Mouse (Mus musculus): ENCODE measurements around the gene Nell1.

Nell1 gene

GRCm38 (mm10) chr7:50041112-50041511 is 66.4 kb downstream of the Nell1 start:
- DNase-seq (ENCODE audit: low read depth in 2 of 2, low spot score in 2 of 2), result no peak

DNA sequence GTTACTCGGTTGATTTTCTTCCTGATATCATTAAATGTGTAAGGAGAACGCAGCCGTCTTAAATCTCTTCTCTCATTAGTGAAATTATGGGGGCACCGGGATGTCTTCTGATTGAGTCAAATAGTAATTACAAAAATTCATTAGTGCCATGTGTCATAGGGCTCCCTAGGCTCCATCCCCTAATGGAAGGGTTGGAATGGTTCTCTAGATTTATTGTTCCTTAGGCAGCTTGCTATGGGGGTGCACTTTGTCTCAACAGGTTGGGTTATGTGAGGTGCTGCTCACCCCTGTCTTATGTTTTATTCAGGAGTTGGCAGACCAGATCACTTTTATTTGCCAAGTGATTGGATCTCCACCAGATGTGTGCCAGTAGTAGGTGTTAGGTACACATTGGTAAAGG is 75.5 kb downstream of the Nell1 start:
- DNase-seq (ENCODE audit: low read depth in 2 of 2, low spot score in 2 of 2), result no peak

DNA sequence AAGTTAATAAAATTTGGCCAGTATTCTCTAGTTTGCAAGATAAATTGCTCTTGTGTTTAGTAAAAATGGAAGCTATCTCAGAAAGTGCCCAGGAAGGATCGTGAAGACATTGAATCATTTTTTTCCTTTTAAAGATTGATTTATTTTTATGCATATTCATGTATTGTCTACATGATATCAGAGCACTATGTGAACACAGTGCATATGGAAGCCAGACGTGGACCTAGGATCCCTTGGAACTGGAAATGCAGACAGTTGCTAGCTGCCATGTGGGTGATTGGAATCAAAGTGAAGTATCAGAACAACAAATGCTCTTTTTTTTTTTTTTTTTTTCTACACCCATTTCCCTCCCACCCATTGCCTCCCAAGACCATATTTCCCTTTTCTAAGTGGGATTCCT is 79.0 kb downstream of the Nell1 start:
- DNase-seq (ENCODE audit: low read depth in 2 of 2, low spot score in 2 of 2), result no peak

DNA sequence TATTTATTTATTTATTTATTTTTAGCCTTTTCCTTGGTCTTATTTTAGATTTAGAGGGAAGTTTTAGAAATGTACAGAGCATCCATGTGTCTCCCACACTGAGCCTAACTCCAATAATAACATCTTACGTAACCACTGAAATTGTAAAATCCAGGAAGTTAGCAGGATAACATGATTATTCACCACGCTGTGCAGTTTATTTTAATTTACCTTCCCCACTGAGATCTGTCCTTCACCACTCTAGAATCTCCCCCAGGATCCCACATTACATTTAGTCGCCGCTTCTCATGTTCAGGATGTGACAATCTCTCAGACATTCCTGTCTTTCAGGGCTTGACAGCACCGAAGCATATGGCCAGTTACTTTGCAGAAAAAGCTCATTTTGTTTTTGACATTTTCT is 119.8 kb downstream of the Nell1 start:
- no peak for DNase-seq (ENCODE audit: low read depth in 2 of 2, low spot score in 2 of 2)

GRCm38 (mm10) chr7:50105612-50106321 is 131.1 kb downstream of the Nell1 start:
- no peak for DNase-seq (ENCODE audit: low read depth in 2 of 2, low spot score in 2 of 2)

- no peak for DNase-seq (ENCODE audit: low read depth in 2 of 2, low spot score in 2 of 2)
These were observed 132.6 kb downstream of the Nell1 start for GRCm38 (mm10) chr7:50107261-50107660.

GRCm38 (mm10) chr7:50118348-50118747 is 143.7 kb downstream of the Nell1 start:
- no peak for DNase-seq (ENCODE audit: low read depth in 2 of 2, low spot score in 2 of 2)

- DNase-seq (ENCODE audit: low read depth in 2 of 2, low spot score in 2 of 2), result no peak
These were observed 163.0 kb downstream of the Nell1 start for GRCm38 (mm10) chr7:50137706-50138105.

DNA sequence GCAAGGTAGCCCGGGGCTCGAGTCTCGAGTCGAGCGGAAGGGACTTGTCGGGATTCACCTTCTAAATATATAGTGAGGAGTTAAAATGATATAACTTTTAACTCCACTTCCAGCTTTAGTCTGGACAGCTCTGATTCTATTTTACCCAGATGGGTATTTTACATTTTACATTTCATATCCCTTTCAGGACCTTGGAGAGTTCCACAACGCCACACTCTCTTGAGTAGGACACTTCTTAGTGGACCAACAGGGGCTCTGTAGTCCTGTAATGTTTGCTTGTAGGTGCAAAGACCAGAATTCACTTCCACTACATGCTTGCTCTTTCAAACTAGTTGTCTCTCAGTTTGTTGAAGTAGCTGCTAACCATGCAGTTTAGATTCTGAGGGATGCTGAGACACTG is 174.7 kb downstream of the Nell1 start:
- no peak for DNase-seq (ENCODE audit: low read depth in 2 of 2, low spot score in 2 of 2)

DNA sequence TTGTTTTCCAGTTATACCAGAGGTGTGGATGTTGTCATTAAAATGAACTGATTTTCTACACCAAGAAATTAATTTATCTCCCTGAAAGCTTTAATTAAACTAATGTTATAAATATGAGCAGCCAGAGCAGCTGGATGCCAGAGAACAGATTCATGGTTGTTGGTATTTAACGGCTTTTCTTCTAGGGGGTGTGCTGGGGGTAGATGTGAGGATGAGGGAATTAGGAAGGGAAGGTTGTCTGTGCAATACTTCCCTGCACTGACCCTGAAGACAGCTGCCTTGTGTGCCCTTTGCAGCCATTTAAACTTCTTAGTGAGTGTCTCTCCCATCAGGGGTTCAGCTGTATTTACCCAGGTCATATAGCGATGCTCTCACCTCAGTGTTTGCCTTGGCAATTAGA is 176.2 kb downstream of the Nell1 start:
- no peak for DNase-seq (ENCODE audit: low read depth in 2 of 2, low spot score in 2 of 2)

- no peak for DNase-seq (ENCODE audit: low read depth in 2 of 2, low spot score in 2 of 2)
These were observed 179.0 kb downstream of the Nell1 start for GRCm38 (mm10) chr7:50153618-50154017.

- DNase-seq (ENCODE audit: low read depth in 2 of 2, low spot score in 2 of 2), result no peak
These were observed 187.9 kb downstream of the Nell1 start for GRCm38 (mm10) chr7:50162602-50163001.

- DNase-seq (ENCODE audit: low read depth in 2 of 2, low spot score in 2 of 2), result no peak
These were observed 194.1 kb downstream of the Nell1 start for GRCm38 (mm10) chr7:50168778-50169177.

GRCm38 (mm10) chr7:50186306-50186705 is 211.6 kb downstream of the Nell1 start:
- no peak for DNase-seq (ENCODE audit: low read depth in 2 of 2, low spot score in 2 of 2)

DNA sequence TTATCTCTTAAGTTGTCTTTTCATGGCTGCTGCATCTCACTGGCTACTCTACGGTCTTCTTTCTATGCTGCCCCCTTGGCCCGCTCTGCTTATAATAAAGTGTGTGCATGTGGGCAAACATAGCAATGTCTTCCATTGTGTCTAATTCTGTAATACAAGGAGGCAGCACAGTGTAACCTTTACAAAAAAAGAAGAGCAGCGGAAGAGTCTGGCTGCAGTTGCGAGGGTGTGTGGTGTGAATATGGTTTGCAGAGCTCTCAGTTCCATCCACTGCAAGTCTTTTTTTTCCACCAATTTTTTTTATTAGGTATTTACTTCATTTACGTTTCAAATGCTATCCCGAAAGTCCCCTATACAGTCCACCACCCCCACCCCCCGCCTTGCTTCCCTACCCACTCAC is 219.3 kb downstream of the Nell1 start:
- no peak for DNase-seq (ENCODE audit: low read depth in 2 of 2, low spot score in 2 of 2)

DNA sequence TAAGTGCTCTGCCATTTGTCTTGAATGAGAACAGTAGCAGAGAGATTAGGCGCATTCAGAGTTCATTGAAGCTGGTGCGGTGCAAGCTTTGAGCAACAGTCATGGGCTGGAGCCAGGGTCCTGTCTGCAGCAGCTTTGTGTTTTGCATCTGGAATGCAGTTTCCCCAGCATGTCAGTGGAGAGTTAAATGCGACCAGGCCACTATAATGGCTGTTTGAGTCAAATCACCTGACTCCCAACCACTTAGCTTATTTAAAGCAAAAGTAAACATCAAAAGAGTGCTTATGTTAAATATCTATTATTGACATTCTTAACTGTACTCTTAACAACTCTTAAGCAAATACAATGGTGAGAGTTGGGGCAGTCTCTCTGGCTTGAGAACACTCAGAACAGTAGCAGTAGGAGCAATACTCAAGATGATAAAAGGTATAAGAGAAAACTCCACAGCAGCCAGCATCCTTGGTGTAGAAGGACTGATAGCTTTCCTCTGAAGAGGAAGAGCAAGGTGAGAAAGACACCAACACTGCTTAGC is 220.5 kb downstream of the Nell1 start:
- DNase-seq (ENCODE audit: low read depth in 2 of 2, low spot score in 2 of 2), result no peak

- DNase-seq (ENCODE audit: low read depth in 2 of 2, low spot score in 2 of 2), result no peak
These were observed 230.6 kb downstream of the Nell1 start for GRCm38 (mm10) chr7:50205268-50205667.

DNA sequence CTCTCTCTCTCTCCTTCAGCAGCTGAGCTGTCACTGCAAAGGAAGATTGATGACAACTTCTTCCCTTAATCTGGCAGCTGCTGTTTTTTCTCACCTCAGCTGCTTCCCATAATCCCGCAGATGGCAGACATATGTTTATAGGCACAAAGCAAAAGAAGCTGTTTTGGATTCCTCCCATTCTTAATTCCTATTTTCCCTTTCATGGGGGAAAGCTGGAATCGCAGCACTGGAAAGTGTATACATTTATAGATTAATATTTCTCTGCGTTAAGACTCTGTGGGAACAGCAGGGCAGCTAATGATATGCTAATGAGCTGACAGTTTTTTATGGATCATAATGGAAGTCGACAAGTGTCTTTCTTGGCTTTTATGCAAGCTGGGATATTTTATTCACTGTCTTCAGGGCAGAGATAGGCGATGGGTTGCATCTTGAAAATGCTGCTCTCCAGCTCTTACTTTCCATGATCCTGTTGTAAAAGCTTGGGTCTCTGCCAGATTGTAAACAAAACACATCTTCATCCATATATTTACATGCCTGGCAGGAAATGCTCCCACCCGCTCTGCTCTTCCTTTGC is 236.1 kb downstream of the Nell1 start:
- no peak for DNase-seq (ENCODE audit: low read depth in 2 of 2, low spot score in 2 of 2)

DNA sequence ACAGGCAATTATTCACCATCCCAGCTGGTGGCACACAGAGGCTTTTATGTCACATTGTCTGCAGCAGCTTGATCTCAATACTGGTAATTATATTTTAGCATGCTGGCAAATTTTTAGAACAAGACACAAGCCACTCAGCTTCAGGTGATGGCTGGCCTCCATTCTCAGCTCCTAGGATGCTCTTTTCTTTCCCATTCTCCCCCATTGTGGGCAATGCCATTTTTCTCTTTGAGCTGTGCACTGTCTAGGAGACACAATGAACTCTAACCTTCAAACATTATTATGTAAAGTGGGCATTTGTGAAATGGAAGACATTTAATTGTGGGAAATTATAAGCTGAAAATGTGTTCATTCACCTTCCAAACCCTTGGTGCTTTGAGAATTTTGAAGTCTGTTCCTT is 247.2 kb downstream of the Nell1 start:
- no peak for DNase-seq (ENCODE audit: low read depth in 2 of 2, low spot score in 2 of 2)

DNA sequence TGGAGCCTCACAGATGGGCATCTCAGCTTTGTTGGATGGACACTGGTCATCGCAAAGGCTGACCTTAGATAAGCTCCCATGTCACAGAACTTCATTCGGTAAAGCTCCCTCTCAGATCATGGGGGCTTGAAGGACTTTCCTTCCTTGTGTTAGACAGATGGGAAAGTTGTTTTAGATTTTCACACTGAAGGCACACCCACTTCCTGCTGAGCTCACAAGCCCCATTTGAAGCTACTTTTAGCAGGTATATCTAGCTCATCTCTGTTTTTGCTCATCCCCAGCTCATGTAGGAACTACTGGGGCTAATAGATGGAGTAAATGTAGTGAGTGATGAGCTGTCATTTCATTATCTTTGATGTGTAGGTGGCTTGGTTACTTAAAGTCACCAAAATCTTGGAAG is 252.0 kb downstream of the Nell1 start:
- DNase-seq (ENCODE audit: low read depth in 2 of 2, low spot score in 2 of 2), result no peak

GRCm38 (mm10) chr7:50228273-50228672 is 253.6 kb downstream of the Nell1 start:
- DNase-seq (ENCODE audit: low read depth in 2 of 2, low spot score in 2 of 2), result no peak

GRCm38 (mm10) chr7:50241213-50241612 is 266.5 kb downstream of the Nell1 start:
- no peak for DNase-seq (ENCODE audit: low read depth in 2 of 2, low spot score in 2 of 2)

Measured in CD8-positive naive resting alpha-beta T cell, adult 2 months (primary cell).